Mouse (Mus musculus) spleen, adult 2 months (tissue): Measurements from ENCODE around the gene Ccdc88c. TPM values are rescaled to one million over a fixed set of nuclear protein-coding genes. Genes with fewer than 3 reads are reported as not detected.

ENCODE experiments used
- DNase-seq, 2 experiments: peaks; one replicate each; pipeline versions ENCODE4 v3.0.0 to v3.0.0-alpha.2; 2012 to 2021; ENCODE audit warnings: low spot score in 2 of 2, low read depth in 1 of 2
- H3K27ac ChIP-seq: fragments of 200-500 bp; 2 replicates; pipeline ENCODE4 v1.5.1; 2012; ENCODE audit warnings: low read length, inconsistent platforms; ENCODE audit not compliant: insufficient read depth
- H3K27me3 ChIP-seq: fragments of 200-500 bp; 2 replicates; pipeline ENCODE4 v1.6.1; 2012; ENCODE audit warnings: mild to moderate bottlenecking, moderate library complexity, low read length, inconsistent platforms; ENCODE audit not compliant: control insufficient read depth, insufficient read depth
- H3K36me3 ChIP-seq: fragments of 200-500 bp; 2 replicates; pipeline ENCODE4 v1.6.1; 2012; ENCODE audit warnings: mild to moderate bottlenecking, low read length, inconsistent platforms; ENCODE audit not compliant: control insufficient read depth, insufficient read depth
- H3K4me1 ChIP-seq: fragments of 200-500 bp; 2 replicates; pipeline ENCODE4 v1.6.1; 2011; ENCODE audit warnings: inconsistent platforms; ENCODE audit not compliant: control insufficient read depth, insufficient read depth, insufficient read length
- H3K4me3 ChIP-seq: fragments of 200-500 bp; 2 replicates; pipeline ENCODE4 v1.5.1; 2011; ENCODE audit warnings: mild to moderate bottlenecking, inconsistent platforms; ENCODE audit not compliant: insufficient read depth, insufficient read length; ENCODE audit errors: extremely low read depth
- CTCF ChIP-seq: fragments of 200-500 bp; IDR thresholded peaks from 2 replicates; pipeline ENCODE4 v1.5.1; 2011; ENCODE audit warnings: mild to moderate bottlenecking, inconsistent platforms; ENCODE audit not compliant: insufficient read depth, insufficient read length, insufficient replicate concordance; ENCODE audit errors: extremely low read depth
- POLR2A ChIP-seq: fragments of 200-500 bp; IDR thresholded peaks from 2 replicates; pipeline ENCODE4 v1.6.1; 2011; ENCODE audit warnings: low read depth, low read length, inconsistent platforms
- WGBS: fragments of 180-500 bp; shearing (Covaris S2); methylation state at CpG from one replicate; pipeline ENCODE4 v1.1.7; 2018; 5-methylcytosine and 5-hydroxymethylcytosine counted together
- polyA plus RNA-seq: library from polyadenylated mRNA; depleted of rRNA; stranded (reverse); fragments of >200 nt; gene quantifications from 2 replicates; pipeline ENCODE4 v1.2.3, GENCODE M21; 2012

Gene Ccdc88c
- polyA plus RNA-seq, 1 experiment = 48.3 TPM

DNA sequence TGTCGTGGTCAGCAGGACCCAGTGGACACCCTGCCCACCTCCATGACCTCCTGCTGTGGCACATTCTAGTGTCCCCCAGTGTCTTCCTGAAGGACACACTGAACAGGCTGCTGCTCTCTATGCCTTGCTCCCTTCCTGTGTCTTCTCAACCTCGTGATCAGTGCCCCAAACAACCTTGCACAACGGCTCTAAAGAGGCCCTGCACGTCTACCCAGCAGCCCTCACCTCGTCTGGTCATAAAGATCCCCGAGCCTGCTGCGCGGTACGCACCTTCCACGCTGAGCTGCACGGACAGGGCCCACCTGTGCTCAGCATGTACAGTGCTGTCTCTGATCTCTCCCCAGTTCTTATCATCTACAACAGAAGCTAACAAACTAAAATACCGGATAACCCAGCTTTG, 82.9 kb downstream of the Ccdc88c start:
- H3K27me3 ChIP-seq = no peaks in the 10 kb centered on the region
- H3K4me3 ChIP-seq = no peak overlapping the region
- no peak for TF ChIP-seq CTCF
- no peak for TF ChIP-seq POLR2A
- DNase-seq = no peak
- H3K36me3 ChIP-seq = peaks cover 64% of the 10 kb centered on the region
- no peak overlapping the region for H3K27ac ChIP-seq
- WGBS = 95% methylated on average over 12 of the region's 12 CpGs
- H3K4me1 ChIP-seq = no peaks in the 10 kb centered on the region

DNA sequence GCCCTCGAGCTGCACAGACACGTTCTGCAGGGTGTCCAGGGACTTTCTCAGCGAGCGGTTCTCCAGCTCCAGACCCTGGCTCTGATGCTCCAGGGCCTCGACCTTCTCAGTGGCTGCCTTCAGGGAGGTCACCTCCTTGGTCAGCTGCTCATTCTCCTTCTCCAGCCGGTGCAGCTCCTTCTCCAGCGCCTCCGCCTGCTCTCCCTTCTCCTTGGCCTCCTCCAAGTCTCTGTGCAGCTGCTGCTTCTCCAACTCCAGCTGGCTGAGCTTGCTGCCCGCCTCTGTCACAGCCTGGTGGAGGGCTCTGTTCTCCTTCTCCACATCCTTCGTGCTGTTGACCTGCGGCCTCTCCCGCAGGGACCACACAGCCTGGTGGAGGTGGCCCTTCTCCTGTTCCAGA, 83.4 kb downstream of the Ccdc88c start:
- Histone ChIP-seq H3K27me3 (no peaks in the 10 kb centered on the region), H3K4me1 (no peaks in the 10 kb centered on the region), H3K36me3 (peaks cover 69% of the 10 kb centered on the region), H3K27ac (no peak overlapping the region), H3K4me3 (no peak overlapping the region)
- 97% methylated on average over 12 of the region's 12 CpGs for WGBS
- TF ChIP-seq POLR2A (no peak), CTCF (no peak)
- DNase-seq = no peak

DNA sequence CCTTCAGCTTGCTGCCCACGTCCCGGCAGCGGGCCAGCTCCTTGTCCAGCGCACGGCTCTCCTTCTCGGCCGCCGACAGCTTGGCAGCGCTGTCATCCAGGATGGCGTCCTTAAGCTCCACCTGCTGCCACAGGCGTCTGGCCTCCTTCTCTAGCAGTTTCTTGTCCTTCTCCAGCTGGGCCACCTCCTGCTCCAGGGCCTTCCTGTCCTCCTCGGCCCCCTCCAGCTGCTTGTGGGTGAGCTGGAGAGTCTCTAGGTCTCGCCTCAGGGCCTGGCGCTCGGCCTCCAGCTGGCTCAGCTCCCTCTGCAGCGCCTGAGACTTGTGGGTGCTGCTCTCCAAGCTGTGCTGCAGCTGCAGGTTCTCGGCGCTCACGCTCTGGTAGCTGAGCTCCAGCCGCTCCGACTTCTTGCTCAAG, 83.9 kb downstream of the Ccdc88c start:
- Histone ChIP-seq H3K36me3 (peaks cover 71% of the 10 kb centered on the region), H3K27ac (no peak overlapping the region), H3K27me3 (no peaks in the 10 kb centered on the region), H3K4me3 (no peak overlapping the region), H3K4me1 (no peaks in the 10 kb centered on the region)
- WGBS = 95% methylated on average over 21 of the region's 21 CpGs
- TF ChIP-seq CTCF (no peak), POLR2A (no peak)
- no peak for DNase-seq

DNA sequence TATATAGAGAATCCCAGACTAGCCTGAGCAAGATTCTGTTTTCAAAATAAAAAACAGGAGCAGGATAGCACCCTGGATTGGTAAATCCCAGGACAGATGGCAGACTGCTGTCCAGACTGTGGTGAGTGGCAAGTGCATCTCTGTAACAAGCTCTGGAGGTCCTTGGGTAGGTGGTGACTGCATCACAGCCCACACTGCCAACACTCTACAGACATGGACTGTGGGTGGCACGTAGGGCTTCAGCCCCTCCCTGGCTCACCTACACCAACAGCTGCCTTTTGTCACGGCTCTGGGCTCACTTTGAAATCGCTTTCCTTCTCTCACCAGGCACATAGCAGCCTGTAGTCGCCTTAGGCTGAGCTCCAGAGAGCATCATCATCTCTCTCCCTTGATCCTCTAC, 85.7 kb downstream of the Ccdc88c start:
- Histone ChIP-seq H3K4me1 (no peaks in the 10 kb centered on the region), H3K27ac (no peak overlapping the region), H3K27me3 (no peaks in the 10 kb centered on the region), H3K4me3 (no peak overlapping the region), H3K36me3 (peaks cover 72% of the 10 kb centered on the region)
- TF ChIP-seq POLR2A (no peak), CTCF (no peak)
- WGBS = 93% methylated on average over 4 of the region's 4 CpGs
- no peak for DNase-seq

DNA sequence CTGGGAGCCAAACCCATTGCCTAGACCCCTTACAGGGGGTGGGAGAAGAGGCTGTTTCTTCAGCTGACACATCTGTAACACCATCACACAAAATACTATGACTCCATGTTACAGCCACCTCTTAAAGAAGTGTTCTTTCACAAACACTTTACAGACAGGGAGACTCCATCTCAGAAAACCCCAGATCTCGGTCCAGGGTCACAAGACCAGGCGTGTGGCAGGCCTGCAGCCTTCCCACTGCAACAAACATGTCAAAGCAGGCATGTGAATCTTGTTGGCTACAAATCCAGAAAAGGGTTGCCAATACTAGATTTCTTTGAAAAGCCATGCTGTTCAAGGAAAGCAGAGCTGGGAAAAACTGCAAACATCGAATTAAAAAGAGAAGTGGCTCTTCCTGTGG, 87.5 kb downstream of the Ccdc88c start:
- Histone ChIP-seq H3K27ac (no peak overlapping the region), H3K4me1 (0 out of 2 replicates have a peak, but pooled peaks cover 4% of the 10 kb centered on the region), H3K36me3 (peaks cover 69% of the 10 kb centered on the region), H3K27me3 (no peaks in the 10 kb centered on the region), H3K4me3 (no peak overlapping the region)
- TF ChIP-seq CTCF (no peak), POLR2A (no peak)
- 65% methylated on average over 3 of the region's 3 CpGs for WGBS
- DNase-seq = no peak

DNA sequence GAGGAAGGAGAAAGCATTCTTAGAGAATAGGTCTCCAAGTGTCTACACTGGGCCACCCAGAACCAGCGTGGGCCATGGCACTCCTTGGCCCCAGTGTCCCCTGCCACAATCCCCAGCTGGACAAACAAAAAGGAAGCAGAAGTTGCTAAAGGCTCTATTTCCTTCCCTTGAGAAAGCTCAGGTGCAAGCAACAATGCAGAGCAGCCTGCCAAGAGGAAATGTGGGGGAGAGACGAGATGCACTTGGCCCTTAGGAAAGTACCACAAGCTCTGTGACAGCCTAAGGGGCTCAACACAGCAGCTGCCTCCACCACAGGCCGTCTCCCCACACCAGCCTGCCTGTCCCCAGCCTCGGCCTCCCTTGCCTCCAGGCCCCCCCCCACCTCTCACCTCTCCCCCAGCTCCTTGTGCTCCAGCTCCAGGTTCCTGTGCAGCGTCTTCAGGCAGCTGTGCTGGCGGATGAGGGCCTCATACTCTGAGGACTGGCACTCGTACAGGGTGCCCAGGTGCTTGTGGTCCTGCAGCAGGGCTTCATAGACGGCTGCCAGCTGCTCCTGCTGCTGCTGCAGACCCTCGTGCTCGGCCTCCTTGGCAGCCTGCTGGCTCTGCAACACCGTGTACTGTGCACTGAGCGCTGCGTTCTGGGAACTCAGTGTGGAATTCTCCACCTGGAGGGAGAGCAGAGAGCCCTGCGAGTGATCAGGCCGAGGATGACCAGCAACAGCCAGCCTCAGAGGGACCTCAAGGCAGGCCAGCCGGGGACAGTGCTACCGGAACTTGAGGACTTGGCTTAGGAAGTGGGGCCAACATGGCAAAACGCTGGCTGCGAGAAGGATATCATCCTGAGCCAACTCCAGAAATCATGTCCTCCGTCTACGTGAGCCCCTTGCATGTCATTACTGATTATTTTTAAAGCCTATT, 91.2 kb downstream of the Ccdc88c start:
- H3K4me1 ChIP-seq = 0 out of 2 replicates have a peak, but pooled peaks cover 4% of the 10 kb centered on the region
- H3K4me3 ChIP-seq = no peak overlapping the region
- H3K36me3 ChIP-seq = peaks cover 67% of the 10 kb centered on the region
- no peak for TF ChIP-seq POLR2A
- no peak for TF ChIP-seq CTCF
- WGBS = 63% methylated on average over 21 of the region's 21 CpGs
- no peaks in the 10 kb centered on the region for H3K27me3 ChIP-seq
- DNase-seq = no peak
- no peak overlapping the region for H3K27ac ChIP-seq

DNA sequence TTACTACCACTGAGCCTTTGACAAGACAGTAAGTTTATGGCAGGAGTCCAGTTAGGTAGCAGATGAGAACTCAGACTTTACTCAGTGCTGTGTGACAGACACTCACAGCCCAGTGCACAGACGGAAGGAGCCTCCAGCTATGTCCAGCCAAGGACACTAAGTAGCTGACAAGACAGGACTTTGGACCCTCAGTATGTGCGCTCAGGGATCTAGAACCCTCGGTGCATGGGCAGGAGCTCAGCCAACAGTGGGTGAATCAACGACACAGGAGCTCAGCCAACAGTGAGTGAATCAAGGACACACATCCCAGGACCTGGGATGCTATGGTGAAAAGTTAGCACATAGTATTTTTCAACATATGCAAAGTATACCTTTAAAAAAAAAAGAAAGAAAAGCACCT, 92.1 kb downstream of the Ccdc88c start:
- WGBS = 86% methylated on average over 4 of the region's 4 CpGs
- 0 out of 2 replicates have a peak, but pooled peaks cover 4% of the 10 kb centered on the region for H3K4me1 ChIP-seq
- no peaks in the 10 kb centered on the region for H3K27me3 ChIP-seq
- no peak overlapping the region for H3K27ac ChIP-seq
- no peak overlapping the region for H3K4me3 ChIP-seq
- no peak for DNase-seq
- no peak for TF ChIP-seq POLR2A
- TF ChIP-seq CTCF = no peak
- peaks cover 69% of the 10 kb centered on the region for H3K36me3 ChIP-seq
